Comparison of ENCODE assay signal across 23 mouse cellular contexts in genomic region chr11:8948871-8949270, GRCm38 (mm10). TPM values are rescaled to one million over a fixed set of nuclear protein-coding genes. Genes with fewer than 3 reads are reported as not detected.
"Had no signal": no experiment of that assay in that cellular context is flagged by ENCODE, and none has a peak within 500 bp of the region (broad histone marks: within the 10 kb centered on the region; RNA-seq: fewer than 3 reads in every experiment).

No protein-coding gene starts in this region.

- ATAC-seq: inflammation-experienced regulatory T-cells, adult 6 months; intestine, embryonic 16.5 days; liver, embryonic 12.5 days; midbrain, embryonic 15.5 days had no signal

- H3K27me3 ChIP-seq: liver, embryonic 12.5 days; liver, embryonic 15.5 days; midbrain, embryonic 12.5 days; midbrain, embryonic 15.5 days; neural tube, embryonic 13.5 days had no signal

- H3K4me2 ChIP-seq: liver, embryonic 12.5 days; liver, embryonic 15.5 days; midbrain, embryonic 12.5 days; midbrain, embryonic 15.5 days; neural tube, embryonic 13.5 days had no signal

- H3K9me3 ChIP-seq: liver, embryonic 12.5 days; liver, embryonic 15.5 days; midbrain, embryonic 12.5 days; midbrain, embryonic 15.5 days; neural tube, embryonic 13.5 days had no signal

- H3K27ac ChIP-seq: kidney, postnatal 0 days; left cerebral cortex, adult 2 months; liver, embryonic 12.5 days; liver, embryonic 15.5 days; macrophage; midbrain, embryonic 12.5 days; midbrain, embryonic 15.5 days had no signal

- H3K36me3 ChIP-seq: liver, embryonic 12.5 days; liver, embryonic 15.5 days; midbrain, embryonic 12.5 days; midbrain, embryonic 15.5 days; neural tube, embryonic 13.5 days had no signal

- DNase-seq: kidney, adult 18-20 months; kidney, postnatal 25 days; layer of hippocampus, postnatal 36 days; liver; lung, postnatal 14 days; retina, postnatal 1 day; right cerebral cortex, postnatal 25 days; spleen, adult 18-20 months; thymus, adult 18-20 months; thymus, postnatal 36 days had no signal

- H3K4me3 ChIP-seq: left cerebral cortex, adult 2 months; liver, embryonic 12.5 days; liver, embryonic 15.5 days; midbrain, embryonic 12.5 days; midbrain, embryonic 15.5 days; neural tube, embryonic 13.5 days had no signal

- H3K4me1 ChIP-seq: midbrain, embryonic 15.5 days; neural tube, embryonic 13.5 days had no signal

- H3K9ac ChIP-seq: liver, embryonic 12.5 days; liver, embryonic 15.5 days; midbrain, embryonic 12.5 days; midbrain, embryonic 15.5 days; neural tube, embryonic 13.5 days had no signal

RNA-seq across cellular contexts. Expression of gene Pkd1l1, which starts 24.2 kb away (rescaled TPM):
- total RNA-seq: left cerebral cortex, postnatal 10 days; megakaryocyte, adult 5-6 weeks; neutrophil, adult 5-6 weeks had no signal
- polyA plus RNA-seq: macrophage had no signal
